Mouse (Mus musculus) adrenal gland, postnatal 10 days (tissue): ENCODE measurements around the gene Cgnl1. TPM values are rescaled to one million over a fixed set of nuclear protein-coding genes. Genes with fewer than 3 reads are reported as not detected.
A peak's percentile ranks its signal among the peaks of the same experiment; 100 is the strongest.

Source experiments
- DNase-seq: peaks from one replicate; pipeline ENCODE4 v3.0.0; 2021; ENCODE audit warnings: mixed read lengths
- total RNA-seq, 2 experiments: library from RNA; stranded (reverse); gene quantifications; 2 replicates each; pipeline ENCODE4 v1.2.3; 2021

Cgnl1 gene
- total RNA-seq, 2 experiments from 2014 or later = 55.5 to 61.5 TPM

DNA sequence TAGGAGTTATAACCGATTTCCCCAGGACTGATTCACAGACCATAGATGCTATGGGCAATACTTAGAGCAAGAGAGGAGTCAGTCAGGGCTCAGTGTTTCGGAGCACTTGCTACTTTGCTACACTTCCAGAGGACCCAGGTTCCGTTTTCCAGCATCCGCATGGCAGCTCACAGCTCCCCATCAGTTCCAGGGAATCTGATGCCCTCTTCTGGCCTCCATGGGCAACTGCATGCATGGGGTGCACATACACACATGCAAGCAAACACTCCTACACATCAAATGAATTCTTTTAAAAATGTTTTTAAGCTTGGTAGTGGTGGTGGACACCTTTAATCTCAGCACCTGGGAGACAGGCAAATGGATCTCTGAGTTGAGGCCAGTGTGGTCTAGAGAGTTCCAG lies 98.9 kb downstream of the Cgnl1 start:
- no peak for DNase-seq

DNA sequence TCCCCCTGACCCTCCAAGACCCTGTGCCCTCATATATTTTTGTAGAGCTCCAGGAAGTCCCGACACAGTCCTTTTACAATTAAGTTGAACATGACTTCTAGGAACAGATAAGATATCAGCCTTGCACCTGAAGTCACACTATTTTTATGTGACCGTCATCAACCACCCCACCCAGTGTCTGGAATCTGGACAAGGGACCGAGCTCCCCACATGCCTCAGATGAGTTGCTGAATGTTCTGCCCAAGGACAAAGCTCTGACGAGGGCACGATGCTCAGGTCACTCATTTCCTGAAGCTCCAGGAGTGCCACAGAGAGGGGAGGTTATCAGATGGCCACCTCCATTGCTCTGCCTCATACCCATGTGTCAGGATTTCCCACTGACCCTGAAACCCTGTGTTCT lies 100.7 kb downstream of the Cgnl1 start:
- DNase-seq = no peak

DNA sequence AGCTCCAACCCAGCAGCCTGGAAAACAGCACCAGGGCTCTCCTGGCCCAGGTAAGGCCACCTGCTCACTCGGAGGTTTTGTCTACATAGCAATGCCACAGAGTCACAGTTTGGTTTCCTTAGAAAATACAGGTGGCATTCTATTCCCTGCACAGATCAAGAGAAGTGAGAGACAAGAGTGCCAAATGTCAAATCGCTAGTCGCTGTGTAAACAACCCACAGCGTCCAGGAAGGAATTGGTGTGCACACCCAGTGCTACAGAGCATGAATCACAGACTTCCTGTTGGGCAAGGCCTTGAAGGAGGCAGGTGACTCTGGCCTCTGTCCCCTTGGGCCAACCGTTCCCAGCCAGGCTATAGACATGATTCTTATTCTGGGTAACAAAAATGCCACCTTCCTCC lies 103.8 kb downstream of the Cgnl1 start:
- DNase-seq = peak; percentile 45

DNA sequence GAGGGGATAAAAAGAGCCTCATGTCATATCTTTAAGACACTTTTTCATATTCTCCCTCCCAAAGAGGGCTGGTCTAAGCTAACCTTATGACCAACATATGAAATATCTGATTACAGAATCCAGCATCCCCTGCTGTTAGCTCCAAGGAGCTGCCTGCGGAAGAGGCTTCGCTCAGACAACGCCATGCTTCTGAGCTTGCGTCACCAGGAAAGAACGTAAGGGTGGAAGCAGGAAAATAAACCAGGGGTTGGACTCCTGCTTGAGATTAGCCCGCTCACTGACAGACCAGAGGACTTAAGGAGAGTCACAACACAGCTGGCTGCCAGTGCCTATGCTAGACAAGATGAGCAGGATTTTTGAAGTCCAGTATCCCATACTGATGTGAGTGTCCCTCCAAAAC lies 105.0 kb downstream of the Cgnl1 start:
- DNase-seq = no peak

DNA sequence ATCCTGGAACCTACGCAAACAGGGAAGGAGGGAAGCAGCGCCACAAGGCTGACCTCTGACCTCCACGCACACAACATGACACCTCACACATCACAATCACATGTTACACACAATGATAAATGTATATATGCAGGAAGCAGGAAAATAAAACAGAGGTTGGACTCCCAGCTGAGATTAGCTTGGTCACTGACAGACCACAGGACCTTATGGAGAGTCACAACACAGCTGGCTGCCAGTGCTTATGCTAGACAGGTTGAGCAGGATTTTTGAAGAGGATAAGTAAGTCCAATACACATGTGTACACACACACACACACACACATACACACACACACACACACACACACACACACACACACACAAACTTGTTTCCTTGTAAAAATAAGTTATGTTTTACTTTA lies 105.9 kb downstream of the Cgnl1 start:
- no peak for DNase-seq

DNA sequence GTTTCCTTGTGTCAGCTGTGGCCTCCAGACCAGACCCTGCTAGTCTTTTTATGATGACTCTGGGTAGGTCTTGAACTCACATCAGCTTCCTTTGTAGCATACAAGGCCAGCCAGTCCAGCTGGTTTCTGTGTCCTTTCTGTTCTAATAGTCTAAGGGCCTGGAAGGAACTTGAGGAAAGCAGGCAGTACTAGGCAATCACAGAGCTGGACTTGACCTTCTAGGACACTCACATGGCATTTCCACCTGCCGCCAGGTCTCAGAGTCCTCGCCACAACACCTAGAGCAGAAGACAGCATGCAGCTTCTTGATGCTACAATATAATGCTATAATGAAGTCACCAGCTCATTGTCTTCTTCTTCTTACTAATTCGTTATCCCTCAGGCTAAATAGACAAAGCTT lies 106.5 kb downstream of the Cgnl1 start:
- DNase-seq = no peak

DNA sequence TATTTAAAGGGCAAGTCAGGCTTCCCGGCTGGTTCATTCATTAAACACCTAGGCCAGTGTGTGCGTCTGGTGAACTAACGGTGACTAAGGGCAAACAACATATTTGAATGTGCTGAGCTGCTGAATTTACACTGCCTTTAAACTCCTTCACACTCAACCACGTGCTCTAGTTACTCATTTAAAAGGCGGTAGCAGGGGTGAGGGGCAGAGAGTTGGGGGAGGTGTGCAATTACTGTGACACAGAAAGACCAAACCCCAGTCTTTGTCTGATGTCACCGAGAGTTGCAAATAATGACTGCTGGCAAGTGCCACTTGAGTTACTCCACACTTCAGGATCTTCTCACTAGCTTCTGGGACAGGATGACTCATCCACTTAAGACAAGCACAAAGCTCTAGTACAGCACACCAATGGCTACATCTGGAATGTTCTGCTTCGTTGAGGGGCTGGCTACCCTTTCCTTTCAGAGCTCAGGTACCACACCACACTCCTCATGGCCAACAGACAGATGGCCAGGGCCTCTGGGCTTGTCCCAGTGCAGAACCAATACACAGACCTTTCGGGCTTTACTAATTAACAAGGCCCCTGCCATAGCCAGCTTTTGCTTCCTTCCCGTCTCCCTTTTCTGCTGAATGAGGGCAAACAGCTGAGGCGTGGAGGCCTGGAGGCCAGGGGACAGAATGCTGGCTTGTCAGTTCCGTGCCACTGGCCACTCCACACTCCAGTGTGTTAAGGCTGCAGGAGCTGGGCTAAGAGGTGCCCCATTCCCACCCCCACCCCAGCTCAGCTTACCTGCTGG lies 107.8 kb downstream of the Cgnl1 start:
- no peak for DNase-seq

DNA sequence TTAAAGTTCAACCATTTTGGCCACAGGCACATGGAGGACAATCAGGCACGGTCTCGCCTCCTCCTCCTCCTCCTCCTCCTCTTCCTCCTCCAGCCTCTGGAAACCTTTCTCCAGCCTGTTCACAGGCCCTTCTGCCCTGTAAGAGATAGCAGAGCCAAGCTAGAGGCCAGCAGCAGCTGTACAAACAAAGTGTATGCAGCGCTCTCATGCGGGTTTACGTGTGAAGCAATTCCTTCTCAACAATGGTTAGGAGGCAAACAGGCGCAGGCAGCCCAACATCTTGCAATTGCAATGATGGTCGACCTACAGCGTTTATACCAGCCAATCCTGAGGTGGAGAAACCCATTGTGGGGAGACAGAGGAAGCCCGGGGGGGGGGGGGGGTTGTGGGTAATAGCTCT lies 110.9 kb downstream of the Cgnl1 start:
- DNase-seq = no peak

DNA sequence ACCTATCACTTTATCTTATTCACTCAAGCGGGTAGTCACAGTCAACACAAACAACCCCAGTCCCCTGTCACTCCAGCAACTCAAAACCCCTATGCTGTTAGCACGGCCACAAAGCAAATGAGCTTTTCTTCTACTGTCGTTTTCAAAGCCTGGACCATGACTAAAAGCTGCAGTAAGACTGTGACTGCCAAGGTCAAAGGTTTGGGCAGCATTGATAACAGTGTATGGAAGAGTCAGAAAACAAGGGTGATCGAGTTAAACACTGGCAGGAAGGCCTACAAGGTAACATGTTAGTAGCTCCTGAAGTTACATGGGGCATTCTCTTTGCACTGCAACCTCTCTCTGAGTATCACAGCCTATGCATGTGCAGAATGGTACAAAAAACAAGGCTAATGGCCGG lies 111.7 kb downstream of the Cgnl1 start:
- DNase-seq = no peak

DNA sequence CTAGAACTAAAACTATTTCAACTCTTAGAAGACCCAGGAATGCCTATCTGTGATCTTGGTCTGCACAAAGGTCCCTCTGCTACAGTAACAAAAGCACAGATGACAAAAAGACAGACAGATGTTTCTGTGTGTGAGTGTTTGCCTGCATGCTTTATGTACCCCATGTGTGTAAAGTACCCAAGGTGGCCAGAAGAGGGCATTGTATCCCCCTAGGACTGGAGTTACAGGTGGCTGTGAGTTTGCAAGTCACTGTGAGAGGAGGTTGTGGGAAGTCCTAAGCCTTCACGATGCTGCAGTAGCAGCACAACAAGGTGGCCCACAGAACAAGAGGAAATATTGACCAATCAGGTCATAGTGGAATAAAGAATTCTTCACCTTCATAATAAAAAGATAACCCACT lies 114.2 kb downstream of the Cgnl1 start:
- DNase-seq = no peak

DNA sequence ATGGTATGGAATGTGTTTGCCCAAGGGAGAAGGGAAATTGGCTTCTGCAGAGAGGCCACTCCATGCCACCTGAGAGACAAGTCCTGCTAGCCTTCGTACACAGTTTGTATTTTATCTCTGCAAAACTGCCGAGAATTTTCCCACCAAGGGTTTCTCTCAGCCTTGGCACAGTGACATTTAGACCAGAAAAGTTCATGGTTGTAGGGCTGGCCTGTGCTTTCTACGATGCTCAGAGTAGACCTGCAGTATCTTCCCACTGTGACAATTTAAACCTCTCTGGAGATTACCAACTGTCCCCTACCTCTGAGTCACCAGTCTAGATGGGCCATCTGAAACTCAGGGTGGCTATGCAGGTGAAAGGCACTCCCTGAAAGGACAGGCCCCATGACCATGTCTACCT lies 116.5 kb downstream of the Cgnl1 start:
- DNase-seq = no peak

DNA sequence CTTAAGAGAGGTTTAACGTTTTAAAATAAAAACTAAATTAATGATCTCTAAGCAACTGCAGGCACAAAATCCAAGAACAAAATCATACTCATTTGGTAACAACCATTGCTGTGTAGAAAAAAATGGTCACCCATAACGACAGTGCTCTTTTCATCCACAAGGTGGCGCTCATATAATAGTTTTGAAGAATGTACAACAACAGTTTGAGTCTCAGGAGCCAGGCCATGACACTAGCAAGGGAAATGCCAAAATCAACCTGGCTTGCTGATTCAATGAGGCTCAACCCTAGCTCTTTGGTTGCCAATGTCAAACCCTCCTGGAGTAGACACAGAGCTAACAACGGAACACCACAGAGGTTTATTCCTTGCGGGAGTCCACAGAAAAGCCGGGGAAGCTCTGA lies 125.3 kb downstream of the Cgnl1 start:
- DNase-seq = peak; percentile 86

DNA sequence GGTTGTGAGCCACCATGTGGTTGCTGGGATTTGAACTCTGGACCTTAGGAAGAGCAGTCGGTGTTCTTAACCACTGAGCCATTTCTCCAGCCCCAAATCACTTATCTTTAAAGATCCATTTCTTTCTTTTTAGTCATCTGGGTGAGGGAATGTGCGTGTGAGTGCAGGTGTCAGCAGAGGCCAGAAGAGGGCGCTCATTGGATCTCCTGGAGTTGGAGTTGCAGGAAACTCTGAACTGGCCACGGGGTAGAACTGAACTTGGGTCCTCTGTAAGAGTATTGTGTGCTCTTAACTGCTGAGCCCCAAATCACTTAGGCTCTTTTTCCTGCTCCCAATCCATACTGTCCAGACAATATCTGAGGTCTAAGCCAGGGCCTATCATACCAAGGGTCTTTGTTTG lies 127.8 kb downstream of the Cgnl1 start:
- no peak for DNase-seq

DNA sequence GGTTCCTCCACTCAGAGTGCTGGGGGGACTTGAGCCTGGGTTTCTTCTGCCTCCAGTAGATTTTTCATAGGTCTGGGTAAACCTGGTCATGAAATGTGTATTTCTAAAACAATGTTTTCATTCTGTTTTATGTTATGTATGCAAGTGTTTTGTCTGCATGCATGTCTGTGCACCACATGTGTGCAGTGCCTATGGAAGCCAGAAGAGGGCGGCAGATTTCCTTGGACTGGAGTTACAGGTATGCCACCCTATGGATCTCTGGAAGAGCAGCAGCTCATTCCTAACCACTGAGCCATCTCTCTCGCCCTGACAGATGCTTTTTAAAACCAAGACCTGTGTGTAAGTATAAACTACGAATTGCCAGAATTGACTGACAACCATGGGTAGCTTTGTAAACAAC lies 129.1 kb downstream of the Cgnl1 start:
- no peak for DNase-seq

DNA sequence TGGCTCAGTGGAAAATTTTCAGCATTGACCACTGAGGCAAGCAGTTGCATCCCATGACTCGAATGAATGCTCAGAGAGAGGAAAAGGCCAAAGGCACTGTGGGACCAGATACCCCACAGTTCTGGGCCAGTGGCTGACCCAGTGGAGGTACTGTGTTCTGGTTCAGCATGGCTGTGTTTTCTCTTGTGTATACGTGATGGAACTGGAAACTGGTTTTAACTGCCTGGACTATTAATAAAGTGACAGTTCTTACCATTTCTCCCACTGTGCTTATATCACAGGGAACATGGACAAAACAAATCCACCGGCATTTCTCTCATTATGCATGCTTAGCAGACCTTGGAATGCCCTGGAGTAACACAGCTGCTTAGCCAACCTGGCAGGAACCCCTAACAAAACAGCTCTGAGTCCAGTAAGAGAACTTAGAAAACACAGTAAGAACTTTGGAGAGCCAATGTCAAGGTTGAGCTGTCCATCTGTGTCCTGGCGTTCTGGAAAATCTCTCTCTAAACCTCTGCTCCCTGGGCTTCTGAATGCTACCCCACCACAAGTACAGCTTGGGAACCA lies 131.0 kb downstream of the Cgnl1 start:
- no peak for DNase-seq

DNA sequence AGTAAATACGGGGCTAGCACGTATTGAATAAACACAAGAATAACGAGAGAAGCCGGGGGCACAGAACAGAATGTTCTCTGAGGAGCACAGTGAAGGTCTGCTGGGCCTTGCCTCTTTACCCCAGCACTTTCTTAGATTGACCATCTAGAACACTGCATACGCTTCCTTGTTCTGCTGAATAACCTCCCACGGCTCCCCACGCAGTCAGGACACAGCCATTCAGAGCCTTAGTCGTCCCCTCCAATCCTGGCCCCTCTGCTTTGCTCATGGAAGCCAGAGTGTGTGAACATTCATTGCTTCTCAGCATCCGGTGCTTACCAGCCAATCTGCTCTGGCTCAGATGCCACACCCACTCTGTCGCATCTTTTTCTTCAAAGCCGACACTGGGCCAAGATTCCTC lies 133.2 kb downstream of the Cgnl1 start:
- DNase-seq = no peak

DNA sequence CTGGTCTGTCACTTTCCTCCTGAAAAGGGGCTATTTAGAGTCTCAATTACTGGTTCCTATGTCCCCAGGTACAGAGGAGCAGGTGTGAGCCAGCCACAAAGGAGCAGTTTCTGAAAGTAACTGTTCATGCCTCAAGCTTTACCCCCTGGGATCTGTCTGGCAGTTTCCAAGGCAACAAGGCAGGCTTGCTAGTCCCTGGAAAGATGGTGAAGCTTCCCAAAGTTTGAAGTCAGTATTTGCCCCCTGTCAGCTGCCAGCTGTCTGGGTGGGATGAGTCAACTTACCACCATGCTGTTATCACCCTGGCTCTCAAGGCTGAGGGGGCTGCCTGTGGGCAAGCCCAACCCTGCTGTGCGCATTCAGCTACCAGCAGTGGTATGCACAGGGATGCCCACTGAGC lies 134.5 kb downstream of the Cgnl1 start:
- DNase-seq = no peak

DNA sequence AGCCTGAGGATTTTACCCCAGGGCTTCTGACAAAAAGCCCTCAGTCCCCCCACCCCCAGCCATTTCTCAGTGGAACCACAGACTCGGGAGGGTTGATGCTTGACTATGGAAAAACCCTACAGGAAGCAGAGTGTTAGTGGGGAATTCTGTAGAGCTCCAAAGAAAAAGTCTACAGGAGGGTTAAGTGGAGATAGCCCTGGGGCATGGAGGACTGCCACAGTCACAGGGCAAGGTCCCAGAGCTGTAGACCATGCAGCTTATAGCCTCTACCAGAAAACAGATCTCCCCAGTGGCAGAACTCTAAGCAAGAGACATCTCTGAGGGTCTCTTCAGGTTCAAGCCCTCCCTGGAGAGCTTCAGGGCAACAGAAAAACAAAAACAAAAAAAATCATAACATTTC lies 135.8 kb downstream of the Cgnl1 start:
- DNase-seq = no peak

DNA sequence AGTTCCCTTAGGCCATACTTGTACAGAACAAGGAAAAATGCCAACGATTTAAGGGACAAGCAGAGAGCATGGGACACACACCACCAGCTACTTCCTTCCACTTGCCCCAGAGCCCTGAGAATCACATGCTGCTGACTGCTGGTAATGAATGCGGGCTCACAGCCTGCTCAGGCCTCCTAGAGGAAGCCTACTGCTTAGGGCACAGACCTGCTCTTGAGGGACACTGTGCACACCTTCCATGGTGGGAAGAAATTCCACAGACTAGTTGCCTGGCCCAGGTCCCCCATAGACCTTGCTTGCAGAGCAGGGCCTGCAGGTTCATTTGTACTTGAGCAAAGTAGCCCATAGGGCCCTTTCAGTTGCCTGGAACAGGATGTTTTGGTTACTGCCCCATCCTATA lies 136.5 kb downstream of the Cgnl1 start:
- DNase-seq = no peak

DNA sequence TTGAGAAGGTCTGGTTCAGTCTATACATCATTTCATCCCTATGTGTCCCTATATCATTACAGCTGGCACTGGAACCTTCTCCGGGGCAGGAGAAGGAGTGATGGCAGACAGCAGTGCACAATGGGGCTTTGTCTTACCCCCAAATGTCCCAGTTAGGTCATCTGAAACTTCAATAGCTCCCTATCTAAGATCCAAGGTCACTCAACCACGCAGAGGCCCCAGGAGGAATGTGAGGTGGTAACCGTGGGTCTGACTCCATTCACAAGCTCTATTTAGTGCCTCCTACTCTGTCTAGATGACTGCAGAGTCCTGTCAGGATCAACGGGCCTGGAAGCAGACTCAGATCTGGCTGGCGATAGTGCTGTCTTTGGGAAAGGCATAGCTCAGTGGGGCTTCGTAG lies 142.5 kb downstream of the Cgnl1 start:
- no peak for DNase-seq

DNA sequence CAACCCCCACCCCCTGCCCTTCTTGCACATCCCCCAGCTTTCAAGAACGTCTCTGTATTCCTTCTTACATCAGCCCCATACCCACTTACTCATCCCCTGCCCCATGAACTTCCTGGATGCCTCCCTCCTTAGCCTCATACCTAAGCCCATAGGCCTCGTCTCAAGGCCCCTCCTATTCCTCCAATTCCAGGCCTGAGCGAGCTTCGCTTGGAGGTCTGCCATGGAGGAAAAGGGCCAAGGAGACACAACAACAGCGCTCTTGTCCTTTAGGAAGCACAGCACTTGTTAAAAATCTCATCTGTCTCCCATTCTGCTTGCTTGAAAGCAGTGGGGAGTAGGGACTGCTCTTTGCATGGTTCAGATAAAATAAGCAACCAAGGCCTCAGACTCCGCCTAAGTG lies 143.1 kb downstream of the Cgnl1 start:
- DNase-seq = no peak

DNA sequence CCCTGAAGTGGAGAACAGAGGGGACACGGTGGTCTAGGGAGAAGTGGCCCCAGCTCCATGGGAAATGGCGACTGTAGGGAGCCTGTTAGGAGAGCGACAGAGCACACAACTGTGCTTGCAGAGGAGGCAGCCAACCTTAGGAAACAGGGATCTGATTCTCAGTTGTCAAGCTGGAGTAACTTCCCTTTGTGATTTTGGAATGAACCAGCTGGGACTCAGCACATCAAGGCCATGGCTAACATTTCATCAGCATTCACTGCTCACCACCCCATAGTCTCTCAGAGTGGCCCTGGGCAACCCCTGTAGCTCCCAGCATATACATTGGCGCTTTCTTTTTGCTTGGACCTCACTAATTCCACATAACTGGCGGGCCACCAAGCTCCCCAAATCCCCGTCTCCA lies 145.4 kb downstream of the Cgnl1 start:
- no peak for DNase-seq

DNA sequence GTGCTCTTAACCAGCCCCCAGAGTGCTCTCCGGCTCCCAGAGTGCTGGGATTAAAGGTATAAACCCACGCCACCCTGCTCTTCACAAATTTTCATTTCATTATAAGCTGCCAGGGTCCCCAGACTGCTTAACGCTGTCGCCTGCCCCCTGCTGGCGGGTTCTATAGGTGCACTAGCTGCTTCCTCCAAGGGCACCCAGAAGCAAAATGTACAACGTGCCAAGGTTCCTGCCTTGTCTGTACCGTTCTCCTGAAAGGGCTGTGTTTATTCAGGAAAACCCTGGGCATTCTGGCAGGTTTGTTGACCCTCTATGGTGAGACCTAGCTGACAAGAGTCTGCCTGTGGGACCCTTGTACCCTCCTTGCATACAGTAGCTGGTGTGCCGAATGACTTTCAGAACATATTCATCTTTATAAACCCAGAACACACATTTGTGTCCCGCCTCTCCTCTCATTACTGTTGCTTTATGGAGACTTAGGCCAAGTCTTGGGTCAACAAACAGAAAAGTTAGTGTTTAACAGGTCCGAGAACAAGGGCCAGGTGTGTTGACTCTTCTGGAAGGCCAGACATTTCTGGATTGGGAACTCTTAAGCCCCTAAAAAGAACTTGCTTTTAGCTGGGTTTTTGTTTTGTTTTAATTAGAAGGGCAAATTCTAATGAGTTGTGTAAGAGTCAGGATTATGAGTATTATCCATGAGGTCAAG lies 146.5 kb downstream of the Cgnl1 start:
- DNase-seq = peak; percentile 81
